Mouse (Mus musculus): ENCODE measurements around the gene Syngr3. TPM values are rescaled to one million over a fixed set of nuclear protein-coding genes. Genes with fewer than 3 reads are reported as not detected.

The Syngr3 gene
- total and polyA plus RNA-seq, 3 experiments: 0.32 to 3.9 (median 0.33) TPM

DNA sequence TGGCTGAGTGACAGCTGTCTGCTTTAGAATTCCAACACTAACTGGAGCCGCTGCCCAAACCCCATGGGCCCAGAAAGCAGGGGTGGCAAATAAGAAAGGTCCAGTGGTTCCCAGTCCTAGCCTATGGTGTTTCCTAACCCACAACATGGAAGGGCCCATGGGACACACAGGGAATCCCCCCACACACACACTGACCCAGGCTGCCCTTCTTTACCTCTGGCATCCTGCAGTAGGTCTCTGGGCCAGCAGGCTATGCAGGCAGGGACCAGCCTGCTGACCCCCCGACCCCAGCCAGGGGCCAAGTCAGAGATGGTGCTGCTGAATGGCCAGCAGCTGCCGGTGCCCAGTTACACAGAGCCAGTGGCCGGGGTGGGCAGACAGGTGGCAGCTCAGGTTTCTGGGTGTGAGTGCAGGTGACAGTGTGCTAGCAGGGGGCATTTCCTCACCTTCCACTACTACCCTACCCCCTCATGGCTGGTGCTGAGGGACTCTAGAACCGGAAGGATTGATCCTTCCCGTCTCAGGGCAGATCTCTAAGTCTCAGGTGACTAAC, 46.9 kb downstream of the Syngr3 start:
- H3K9ac ChIP-seq (ENCODE audit: insufficient read depth, low read depth): no peak overlapping the region
- peaks cover 3% of the 10 kb centered on the region for H3K27me3 ChIP-seq (replicated peaks)
- dilution Hi-C loops (cut with MboI; ENCODE audit: extremely low pct_ligation_motif_present, extremely low pct_unique_long_range_greater_than_20kb, low sequenced_read_pairs): no loop called here
- no peak overlapping the region for H3K27ac ChIP-seq (ENCODE audit: insufficient read depth, low read depth)
- H3K4me1 ChIP-seq (ENCODE audit: control insufficient read depth in 1 of 2, insufficient read depth in 2 of 2): peaks cover 8 to 40% of the 10 kb centered on the region in 2 experiments
- H3K4me2 ChIP-seq (ENCODE audit: insufficient read depth, low read depth, poor library complexity, severe bottlenecking): no peak overlapping the region
- H3K9me3 ChIP-seq (replicated peaks; ENCODE audit: low read length): no peaks in the 10 kb centered on the region
- H3K79me2 ChIP-seq (replicated peaks; ENCODE audit: control insufficient read depth, extremely low read depth, insufficient read depth, poor library complexity, severe bottlenecking): no peaks in the 10 kb centered on the region
- in situ Hi-C loops (cut with MboI; ENCODE audit: low pct_ligation_motif_present, low pct_unique_long_range_greater_than_20kb, low sequenced_read_pairs): loop anchor here (5.0 kb wide), 1 partner anchor 96 kb away; the partner anchor contains the start of gene Pkd1
- H3K36me3 ChIP-seq (replicated peaks in 1 of 2; ENCODE audit: control insufficient read depth in 1 of 2, insufficient read depth in 1 of 2, low read length in 1 of 2): peaks cover 0 to 27% of the 10 kb centered on the region in 2 experiments
- no peak for DNase-seq (ENCODE audit: extremely low read depth)
- no peak for TF ChIP-seq CHD1 (IDR thresholded peaks at IDR 0.05; ENCODE audit: low read depth, low read length)
- TF ChIP-seq MAZ (IDR thresholded peaks at IDR 0.05; ENCODE audit: low read depth, low read length): no peak
- TF ChIP-seq USF1 (IDR thresholded peaks at IDR 0.05; ENCODE audit: low read depth, low read length): no peak
- TF ChIP-seq MEF2A (IDR thresholded peaks at IDR 0.05; ENCODE audit: borderline replicate concordance, low read depth, low read length): no peak
- no peak for TF ChIP-seq JUN (IDR thresholded peaks at IDR 0.05; ENCODE audit: insufficient read depth, low read depth, low read length)
- TF ChIP-seq USF2 (conservative IDR thresholded peaks at IDR 0.05; ENCODE audit: low read depth, low read length): no peak
- no peak for TF ChIP-seq RAD21 (IDR thresholded peaks at IDR 0.05; ENCODE audit: low read depth, low read length)
- no peak for TF ChIP-seq KAT2A (IDR thresholded peaks at IDR 0.05; ENCODE audit: insufficient replicate concordance, low read length)
- no peak for TF ChIP-seq GABPA (IDR thresholded peaks at IDR 0.05; ENCODE audit: insufficient replicate concordance, low read depth, low read length)
- TF ChIP-seq MXI1 (IDR thresholded peaks at IDR 0.05; ENCODE audit: low read depth, low read length): no peak
- TF ChIP-seq ZMIZ1 (IDR thresholded peaks at IDR 0.05; ENCODE audit: low read depth, low read length): no peak
- TF ChIP-seq ETS1 (conservative IDR thresholded peaks at IDR 0.05; ENCODE audit: low read depth, low read length): no peak
- TF ChIP-seq E2F4 (IDR thresholded peaks at IDR 0.05; ENCODE audit: insufficient replicate concordance, low read depth, low read length): no peak
- TF ChIP-seq ZNF384 (IDR thresholded peaks at IDR 0.05; ENCODE audit: low read depth, low read length): no peak
- no peak for TF ChIP-seq IRF4 (IDR thresholded peaks at IDR 0.05; ENCODE audit: low read depth, low read length)
- TF ChIP-seq BHLHE40 (IDR thresholded peaks at IDR 0.05; ENCODE audit: low read depth, low read length): no peak
- TF ChIP-seq JUND (conservative IDR thresholded peaks at IDR 0.05; ENCODE audit: low read depth, low read length): no peak
- TF ChIP-seq PAX5 (IDR thresholded peaks at IDR 0.05; ENCODE audit: low read length): no peak
- no peak for TF ChIP-seq UBTF (IDR thresholded peaks at IDR 0.05; ENCODE audit: low read depth, low read length)
- H3K4me3 ChIP-seq (replicated peaks in 1 of 3; ENCODE audit: low read depth in 2 of 3, low read length in 2 of 3, poor library complexity in 1 of 3): no peak overlapping the region

- in situ Hi-C loops (cut with MboI; ENCODE audit: low pct_ligation_motif_present, low pct_unique_long_range_greater_than_20kb, low sequenced_read_pairs) (loop anchor here (5.0 kb wide), 1 partner anchor 95 kb away; the partner anchor contains the start of gene Pkd1), dilution Hi-C loops (cut with MboI; ENCODE audit: extremely low pct_ligation_motif_present, extremely low pct_unique_long_range_greater_than_20kb, low sequenced_read_pairs) (no loop called here)
- no peak overlapping the region for H3K4me3 ChIP-seq (replicated peaks in 1 of 3; ENCODE audit: low read depth in 2 of 3, low read length in 2 of 3, poor library complexity in 1 of 3)
- no peak for TF ChIP-seq IRF4 (IDR thresholded peaks at IDR 0.05; ENCODE audit: low read depth, low read length)
- H3K9me3 ChIP-seq (replicated peaks; ENCODE audit: low read length): no peaks in the 10 kb centered on the region
- H3K79me2 ChIP-seq (replicated peaks; ENCODE audit: control insufficient read depth, extremely low read depth, insufficient read depth, poor library complexity, severe bottlenecking): no peaks in the 10 kb centered on the region
- DNase-seq (ENCODE audit: extremely low read depth): no peak
- H3K4me1 ChIP-seq (ENCODE audit: control insufficient read depth in 1 of 2, insufficient read depth in 2 of 2): peaks cover 8 to 44% of the 10 kb centered on the region in 2 experiments
- H3K27ac ChIP-seq (ENCODE audit: insufficient read depth, low read depth): no peak overlapping the region
- H3K4me2 ChIP-seq (ENCODE audit: insufficient read depth, low read depth, poor library complexity, severe bottlenecking): no peak overlapping the region
- no peaks in the 10 kb centered on the region for H3K27me3 ChIP-seq (replicated peaks)
- H3K9ac ChIP-seq (ENCODE audit: insufficient read depth, low read depth): no peak overlapping the region
- H3K36me3 ChIP-seq (replicated peaks in 1 of 2; ENCODE audit: control insufficient read depth in 1 of 2, insufficient read depth in 1 of 2, low read length in 1 of 2): peaks cover 0 to 34% of the 10 kb centered on the region in 2 experiments
Measured at GRCm38 (mm10) chr17:24641944-24642343, 47.8 kb downstream of the Syngr3 start.
